Mouse (Mus musculus) left cerebral cortex, adult 11 months (tissue): ENCODE results near the gene Dennd2d.

Experiments
- DNase-seq: peaks from one replicate; pipeline ENCODE4 v3.0.0; 2022; ENCODE audit warnings: low spot score

Dennd2d gene

DNA sequence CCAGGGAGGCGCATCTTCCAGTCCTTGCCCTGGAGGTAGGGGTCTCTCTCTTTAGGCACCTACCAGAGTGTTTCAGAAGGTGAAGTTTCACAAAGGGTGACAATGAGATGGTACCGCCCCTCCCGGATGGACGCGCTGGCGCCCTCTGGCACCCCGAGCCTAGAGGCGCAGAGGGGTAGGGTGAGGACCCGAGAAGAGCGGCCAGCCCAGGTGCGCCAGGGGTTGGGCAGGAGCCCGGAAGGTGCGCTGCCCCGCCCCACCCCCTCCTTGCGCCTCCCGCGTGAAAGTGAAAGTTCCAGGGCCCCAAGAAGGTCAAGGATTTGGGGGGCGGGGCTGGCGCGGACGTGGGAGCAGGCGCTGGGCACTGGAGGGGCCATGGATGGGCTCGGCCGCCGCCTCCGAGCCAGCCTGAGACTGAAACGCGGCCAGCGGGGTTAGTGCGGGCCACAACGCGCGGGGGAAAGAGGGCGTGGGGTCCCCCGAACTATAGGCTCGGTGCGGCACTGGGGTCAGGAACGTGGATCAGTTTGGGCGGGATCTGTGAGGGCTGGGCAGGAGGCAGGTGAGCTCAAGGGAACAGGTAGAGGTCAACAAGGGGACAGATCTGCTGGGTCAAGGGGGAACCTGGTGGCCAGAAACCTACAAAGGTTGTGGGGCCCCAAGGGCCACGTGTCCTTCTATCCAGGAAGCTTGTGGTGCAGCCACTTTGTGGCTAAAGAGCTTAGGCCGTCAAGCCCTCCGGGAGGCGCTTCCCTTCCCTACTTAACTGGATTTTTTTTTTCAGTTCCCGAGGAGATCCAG, at the start of gene Dennd2d:
Gene Dennd2d (plus strand): TSS at position 125 of the 801 bp plus-strand sequence.
- no peak for DNase-seq

DNA sequence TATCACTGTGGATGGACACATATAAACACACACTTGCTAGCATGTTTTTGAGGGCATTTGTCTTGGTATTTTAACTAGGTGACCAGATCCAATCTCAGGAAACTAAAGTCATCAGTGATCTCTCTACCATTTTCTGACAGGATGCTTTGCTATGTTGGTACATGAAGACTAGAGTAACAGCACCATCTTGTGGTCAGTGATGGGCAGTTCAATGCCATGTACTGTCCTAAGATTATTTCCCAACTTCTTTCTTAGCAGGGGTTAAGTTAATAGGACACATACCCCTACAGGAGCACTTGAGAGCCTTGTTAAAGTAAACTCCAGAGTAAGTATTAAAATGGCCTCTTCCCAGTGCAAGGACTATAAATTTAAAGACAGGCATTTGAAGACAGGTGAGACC, 33.6 kb upstream of the Dennd2d start:
- peak; percentile 21 for DNase-seq

DNA sequence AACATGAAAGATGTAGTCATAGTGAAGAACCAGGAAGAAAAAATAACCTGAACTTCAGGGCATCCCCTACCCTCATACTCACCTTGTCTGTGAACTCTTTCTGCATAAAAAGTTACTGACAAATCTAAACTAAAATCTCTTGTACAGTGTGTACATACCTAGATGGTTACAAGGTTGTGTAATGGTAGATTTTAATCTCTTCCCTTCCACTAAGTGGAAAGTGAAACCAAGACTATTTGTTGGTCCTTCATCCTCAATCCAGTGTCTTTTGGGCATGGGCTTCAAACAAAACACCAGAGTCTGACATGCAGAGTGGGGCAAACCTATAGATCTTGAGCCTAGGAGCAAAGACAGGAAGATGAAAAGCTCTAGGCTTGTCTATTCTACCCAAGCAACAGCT, 33.2 kb upstream of the Dennd2d start:
- DNase-seq = no peak

DNA sequence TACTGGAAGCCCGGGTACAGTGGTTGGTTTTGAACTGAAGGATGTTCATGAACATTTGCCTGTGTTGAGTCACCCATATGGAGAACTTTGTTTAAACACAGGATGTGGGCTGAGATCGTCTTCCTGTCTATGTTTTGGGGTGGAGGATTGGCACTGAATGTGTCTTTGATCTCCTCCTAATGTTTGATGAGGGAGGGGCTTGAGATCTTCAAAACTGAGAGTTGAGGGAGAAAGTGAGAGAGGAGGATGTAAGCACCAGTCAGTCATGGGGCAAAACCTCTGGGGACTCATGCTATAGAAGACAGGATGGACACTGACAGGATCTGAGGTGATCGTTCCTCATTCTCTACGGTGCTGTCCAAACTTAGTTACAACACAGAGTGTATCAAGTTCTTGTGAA, 32.6 kb upstream of the Dennd2d start:
- no peak for DNase-seq

DNA sequence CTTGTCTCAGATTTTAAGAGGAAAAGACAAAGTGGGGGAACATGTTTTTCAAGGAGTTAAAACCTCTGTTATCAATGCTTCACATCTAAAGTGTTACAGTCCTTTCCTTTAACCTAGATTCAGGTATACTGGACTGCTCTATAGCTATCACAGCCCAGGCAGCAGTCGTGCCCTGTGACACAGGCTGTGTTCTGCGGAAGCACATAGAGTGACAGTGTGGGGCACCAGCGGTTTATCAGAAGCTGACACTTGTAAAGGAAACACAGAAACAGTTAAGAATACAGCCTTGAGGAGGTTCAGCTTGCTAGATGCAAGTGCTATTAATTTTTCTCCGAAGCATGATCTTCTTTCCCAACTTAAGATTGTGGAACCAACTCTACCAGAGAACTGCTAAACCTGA, 29.6 kb upstream of the Dennd2d start:
- no peak for DNase-seq

DNA sequence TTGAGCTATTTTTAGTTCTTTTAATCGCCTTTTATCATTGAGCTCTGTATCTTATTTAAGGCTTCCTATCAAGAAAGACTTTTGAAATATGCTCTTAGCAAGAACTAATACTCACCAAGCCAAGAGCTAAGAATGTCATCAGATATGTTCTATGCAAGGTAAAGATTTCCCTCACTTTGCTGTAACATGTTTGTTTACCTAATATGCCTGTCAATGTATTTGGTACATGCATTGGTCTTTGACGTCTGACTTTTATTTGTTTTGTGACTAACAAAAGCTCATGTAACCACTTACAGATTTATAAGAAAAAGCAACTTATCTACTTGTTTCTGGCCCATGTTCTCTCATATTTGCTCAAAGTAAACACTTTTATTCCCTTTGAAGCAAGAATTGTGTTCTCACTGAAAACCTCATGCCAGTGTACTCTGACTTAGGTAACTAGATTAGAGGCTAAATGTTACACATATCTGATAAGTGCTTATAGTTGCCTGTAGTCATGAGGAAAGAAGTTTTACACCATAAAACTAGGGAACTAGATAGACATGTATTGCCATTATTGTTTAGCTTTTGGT, 24.8 kb upstream of the Dennd2d start:
- DNase-seq = no peak

DNA sequence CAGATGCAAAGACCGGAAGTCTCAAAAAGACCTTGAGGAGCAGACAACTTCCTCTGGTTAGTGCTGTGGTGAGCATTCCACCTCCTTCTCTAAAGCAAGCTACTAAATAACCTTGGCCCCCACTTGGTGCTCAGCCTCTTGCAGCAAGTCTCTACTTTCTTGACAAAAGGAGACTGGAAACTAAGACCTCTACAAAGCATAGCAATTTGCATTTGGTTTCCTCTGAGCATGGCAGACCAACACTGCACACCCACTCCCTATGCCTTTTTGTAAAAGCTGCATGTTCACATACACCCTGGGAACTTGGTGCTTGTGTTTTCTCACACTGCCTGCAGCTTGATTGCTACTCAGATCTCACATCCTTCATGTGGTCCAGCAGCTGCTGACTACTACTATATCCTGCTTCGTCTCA, 20.1 kb upstream of the Dennd2d start:
- no peak for DNase-seq

DNA sequence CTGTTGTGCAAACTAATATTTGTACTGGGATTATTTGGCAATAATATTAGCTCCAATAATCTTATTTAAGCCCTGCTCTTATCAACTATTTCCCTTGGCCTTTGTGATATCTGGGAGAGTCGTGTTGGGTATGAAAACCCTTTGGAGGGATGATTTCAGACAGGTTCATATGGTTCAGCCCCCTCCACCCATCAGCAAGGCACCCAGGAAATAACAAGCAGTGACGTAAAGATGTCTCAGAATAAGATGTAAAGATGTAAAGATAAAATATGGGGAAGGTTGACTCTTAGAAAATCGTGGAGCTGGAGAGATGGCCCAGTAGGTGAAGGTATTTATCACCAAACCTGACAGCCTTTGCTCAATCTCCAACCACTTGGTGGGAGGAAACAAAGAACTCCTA, 19.7 kb upstream of the Dennd2d start:
- no peak for DNase-seq

DNA sequence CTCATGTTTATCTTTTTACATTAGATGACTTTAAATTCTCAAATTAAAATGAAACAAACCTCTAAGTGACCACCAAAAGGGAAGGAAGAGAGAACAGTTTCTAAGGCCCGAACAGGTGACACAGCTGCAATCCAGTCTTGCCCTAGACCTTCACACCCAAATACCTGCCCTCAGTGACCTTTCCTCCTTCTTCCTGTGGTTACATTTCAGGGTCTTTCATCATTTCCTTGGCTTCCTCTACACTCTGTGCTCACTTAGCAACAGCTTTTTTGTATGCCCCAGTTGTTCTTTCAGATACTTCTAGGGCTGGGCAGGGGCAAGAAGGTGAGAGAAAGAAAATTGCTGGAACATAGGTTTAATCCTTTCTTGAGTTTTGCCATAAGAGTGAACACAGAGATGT, 17.5 kb upstream of the Dennd2d start:
- no peak for DNase-seq

DNA sequence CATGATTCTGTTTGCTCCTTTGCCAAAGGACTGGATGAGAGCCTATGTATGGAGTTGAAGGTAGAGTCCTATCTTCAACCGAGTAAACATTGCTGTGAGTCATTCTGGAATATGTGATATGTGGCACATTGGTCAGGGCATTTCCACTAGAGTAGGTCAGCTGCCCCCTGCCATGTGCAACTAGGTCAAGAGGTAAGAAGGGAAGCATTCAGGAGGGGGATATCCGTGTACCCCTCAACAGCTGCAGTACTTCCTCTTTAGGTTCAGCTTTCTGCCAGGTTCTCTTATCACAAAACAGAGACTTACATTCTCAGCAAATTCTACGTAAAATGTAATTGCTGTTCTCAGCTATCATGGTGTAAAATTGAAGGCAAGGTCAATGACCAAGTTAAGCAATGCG, 8.0 kb upstream of the Dennd2d start:
- DNase-seq = no peak

DNA sequence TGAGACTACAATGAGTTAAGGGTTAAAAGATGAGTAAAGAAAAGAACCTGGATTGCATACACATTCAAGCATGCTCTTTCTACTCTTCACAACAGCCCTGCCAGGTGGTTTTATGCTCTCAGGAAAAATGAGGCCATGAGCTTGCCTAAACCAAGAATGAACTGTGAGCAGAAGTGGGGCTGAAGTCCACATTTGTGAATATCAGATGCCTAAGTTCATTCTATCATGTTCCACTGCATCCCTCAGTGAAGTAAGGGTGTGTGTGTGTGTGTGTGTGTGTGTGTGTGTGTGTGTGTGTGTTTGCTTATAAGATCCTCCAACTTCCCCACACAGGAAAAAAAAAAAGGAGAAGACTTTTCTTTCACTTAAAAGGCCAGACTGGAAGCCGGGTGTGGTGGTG, 5.3 kb upstream of the Dennd2d start:
- no peak for DNase-seq

DNA sequence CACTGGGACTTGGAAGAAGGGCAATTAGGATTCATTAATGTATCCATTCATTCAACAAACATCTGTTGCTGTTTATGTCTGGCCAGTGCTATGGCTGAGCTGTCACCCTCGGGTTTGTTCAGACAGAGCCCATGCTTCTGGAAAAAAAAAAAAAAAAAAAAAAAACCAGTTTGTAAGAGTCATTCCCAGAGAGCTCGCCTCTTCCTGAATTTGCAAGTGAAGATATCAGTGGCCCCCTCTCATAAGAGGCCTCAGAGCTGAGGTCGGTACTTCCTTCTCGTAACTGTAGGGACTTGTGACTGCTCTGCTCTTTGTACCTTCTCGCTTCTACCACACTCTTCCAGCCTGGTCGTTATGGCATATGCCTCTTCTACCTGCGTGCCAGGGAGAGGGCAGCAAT, 1.1 kb downstream of the Dennd2d start:
- no peak for DNase-seq

DNA sequence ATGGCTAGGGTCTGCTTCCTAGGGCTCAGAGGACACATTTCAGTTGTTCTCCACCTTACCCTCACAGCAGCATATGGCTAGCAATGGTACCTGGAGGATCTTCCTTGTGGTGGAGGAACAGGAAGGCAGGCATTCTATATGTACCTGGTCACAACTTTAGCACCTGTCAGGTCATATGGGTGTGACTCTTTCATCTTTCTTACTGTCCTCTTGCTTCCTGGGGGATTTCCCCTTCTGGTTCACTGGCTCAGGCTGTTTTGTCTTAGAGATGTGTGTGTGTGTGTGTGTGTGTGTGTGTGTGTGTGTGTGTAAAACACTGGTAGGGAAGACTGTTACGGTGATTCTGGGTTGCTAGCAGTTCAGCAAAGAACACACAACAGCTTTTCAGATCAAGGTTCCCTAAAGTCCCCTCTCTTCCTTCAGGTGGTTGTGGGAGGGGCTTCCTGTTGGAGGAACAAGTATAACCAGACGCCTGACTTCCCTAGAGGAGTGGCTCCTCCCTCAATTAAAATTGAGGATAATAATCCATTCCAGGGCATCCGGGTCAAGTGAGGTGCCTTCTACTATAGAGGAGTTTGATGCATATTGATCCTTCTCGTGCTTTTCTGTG, 1.7 kb downstream of the Dennd2d start:
- DNase-seq = no peak

DNA sequence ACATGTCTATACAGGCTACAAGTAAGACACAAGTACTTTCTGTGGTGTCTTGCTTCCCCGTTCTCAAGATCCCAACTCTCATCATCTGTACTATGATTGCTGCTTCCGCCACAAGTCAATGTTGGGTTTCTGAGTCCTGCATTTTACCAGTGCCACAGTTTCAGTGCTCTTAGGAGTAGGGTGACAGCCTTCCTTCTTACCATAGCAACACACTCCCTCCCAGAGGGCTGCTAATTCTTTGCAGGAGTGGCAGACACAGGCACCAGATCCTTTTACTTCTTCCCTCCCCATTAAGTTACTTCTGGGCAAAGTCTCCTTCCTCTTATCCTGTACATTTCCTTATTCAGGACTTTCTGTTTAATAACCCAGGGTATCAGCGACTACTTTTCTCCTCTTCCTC, 2.7 kb downstream of the Dennd2d start:
- DNase-seq = no peak

DNA sequence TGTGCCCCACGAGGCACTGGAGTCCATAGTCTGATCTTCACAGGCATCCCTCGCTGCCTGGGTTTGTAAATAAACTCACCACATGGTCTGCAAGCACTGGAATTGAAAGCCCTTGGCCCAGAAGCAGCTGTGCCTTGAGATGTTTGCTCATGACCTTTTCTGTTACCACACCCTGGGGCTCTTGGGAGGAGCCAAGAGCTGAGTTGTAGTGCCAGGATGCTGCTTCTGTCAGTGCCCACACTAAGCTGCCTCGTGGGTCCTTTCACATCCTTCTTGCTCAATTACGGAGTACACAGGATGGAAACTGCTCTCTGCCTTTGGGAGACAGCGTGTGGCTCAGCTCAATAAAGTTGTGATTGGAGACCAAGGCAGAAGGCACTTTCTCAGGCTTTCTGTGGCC, 3.6 kb downstream of the Dennd2d start:
- DNase-seq = no peak

DNA sequence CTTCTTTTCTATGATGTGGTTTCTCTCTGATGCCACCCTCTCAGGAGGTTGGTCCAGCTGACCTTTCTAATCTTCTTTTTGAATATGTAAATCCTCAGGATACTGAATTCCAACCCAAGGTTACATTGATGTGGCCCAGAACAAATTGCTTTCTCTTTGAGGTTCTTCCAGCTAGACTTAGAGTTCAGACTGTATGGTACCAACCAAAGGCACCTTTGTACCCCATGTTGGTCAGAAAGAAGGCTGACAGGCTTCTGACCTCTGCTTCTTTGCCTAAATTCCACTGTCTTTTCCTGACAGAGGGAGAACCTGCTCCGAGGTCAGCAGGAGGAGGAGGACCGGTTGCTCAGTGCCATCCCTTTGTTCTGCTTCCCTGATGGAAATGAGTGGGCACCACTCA, 5.3 kb downstream of the Dennd2d start:
- no peak for DNase-seq

DNA sequence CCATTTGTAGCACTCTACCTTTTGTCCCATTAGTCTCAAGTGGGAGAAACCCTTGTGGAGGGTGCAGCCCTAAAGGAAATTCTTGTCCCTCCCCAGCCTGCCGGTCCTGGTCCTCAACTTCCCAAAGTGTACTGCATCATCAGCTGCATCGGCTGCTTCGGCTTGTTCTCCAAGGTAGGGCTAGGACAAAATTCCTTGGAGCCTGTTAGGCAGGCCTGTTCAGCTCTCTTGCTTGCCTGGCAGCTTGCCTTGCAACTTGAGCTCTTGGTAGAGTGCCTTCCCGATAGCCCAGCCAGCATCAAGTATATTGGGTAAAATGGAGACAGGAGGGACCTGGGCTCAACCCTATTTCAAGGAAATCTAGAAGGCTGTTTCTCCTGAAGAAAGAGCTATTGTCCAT, 8.0 kb downstream of the Dennd2d start:
- no peak for DNase-seq

DNA sequence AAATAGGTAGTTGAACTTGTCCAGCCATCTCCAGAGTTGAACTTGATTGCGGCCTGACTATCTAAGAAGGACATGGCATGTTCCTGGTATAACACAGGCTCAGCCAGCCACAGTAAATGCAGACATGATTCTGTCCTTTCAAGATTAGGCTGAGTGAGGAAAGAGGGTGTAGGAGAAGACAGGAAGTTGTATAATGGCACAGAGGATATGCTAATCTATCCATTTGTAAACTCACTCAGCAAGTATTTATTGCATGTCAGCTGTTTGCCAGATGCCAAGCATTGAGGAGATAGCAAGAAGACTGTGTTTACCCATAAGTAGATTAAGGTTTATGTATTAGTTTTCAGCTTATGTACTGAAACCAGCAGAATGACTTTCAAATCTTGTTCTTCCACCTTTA, 10.5 kb downstream of the Dennd2d start:
- DNase-seq = no peak

DNA sequence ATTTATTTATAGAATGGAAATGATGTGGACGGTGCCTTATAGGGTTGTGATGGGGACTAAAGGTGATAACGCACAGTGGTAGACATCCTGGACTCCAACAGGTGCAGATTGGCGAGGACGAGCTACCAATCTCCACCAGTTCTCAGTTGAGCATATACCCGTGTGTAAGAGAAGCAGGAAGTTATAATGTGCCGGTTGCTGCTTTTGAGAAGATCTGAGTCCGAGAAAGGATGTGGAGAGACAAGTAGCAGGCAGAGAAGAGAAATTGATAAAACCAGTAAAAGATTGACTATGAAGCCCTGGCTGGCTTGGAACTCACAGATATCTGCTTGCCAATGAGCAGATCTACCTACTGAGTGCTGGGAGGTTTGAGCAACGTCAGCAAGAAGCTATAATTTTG, 11.0 kb downstream of the Dennd2d start:
- no peak for DNase-seq

DNA sequence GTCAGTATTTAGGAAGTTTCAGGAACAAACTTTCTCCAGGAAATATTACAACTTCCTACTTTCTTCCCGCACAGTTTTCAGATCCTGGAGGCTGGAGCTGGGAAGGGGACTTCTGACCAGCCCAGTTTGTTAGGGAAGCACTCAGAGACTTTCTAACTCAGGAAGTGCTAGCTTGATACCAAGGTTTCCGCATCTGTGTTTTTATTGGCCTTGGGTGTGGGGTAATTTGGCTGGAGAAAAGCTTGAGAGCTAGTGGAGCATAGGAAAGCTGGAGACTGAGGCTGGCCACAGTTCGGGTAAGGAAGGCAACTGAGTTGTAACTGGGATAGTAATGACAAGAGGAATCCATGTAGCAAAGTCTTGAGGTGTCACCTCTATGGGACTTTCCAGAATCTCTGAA, 11.7 kb downstream of the Dennd2d start:
- DNase-seq = no peak

DNA sequence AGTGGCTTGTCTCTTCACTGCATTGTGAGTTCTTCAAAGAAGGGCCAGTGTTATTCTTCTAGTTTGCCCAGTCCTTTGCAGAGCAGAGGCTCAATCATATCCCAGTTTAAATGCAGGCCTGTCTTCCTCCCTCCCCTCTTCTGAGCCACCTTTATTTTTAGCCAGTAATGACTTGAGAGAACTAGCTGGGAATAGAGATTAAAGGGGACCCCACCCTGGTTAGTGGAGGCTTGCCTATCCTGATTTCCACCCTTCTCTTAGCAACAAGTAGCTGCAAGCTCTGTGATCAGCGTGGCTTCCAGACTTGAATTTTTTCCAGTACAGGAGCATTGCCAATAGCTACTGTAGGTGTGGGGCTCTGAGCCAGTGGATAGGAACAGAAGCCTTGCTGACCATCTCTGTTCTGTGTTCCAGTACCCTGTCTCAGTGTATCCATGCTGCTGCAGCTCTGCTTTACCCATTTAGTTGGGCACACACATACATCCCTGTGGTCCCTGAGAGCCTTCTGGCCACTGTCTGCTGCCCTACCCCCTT, 12.3 kb downstream of the Dennd2d start:
- DNase-seq = no peak

DNA sequence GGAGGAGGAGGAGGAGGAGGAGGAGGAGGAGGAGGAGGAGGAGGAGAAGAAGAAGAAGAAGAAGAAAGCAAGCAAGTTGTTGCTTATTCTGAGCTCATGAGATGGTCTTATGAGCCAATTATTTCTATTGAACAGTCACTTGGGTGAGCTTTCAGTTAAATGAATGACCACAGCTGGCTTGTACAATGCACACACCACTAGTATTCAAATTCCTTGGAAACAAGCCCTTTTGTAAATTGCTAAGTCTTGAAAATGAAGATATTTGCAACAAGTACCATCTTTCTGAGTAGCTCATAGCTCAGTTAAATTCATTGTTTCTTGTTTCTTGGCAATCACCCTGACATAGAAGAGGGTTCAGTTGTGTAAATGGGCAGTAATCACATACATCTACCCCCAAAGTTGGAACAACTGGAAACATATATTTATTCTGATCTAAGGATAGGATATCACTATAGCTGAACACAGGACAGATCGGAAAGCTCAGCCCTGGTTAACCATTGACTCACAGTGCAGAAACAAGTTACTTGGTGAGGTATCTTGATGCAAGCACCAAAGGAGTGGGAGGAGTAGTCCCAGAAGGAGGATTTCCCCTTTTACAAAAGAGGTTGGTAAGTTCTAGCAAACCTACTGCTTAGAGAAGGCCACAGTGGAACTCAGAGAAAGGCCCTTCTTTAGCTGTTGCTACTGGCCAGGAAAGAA, 13.3 kb downstream of the Dennd2d start:
- no peak for DNase-seq
